Mouse (Mus musculus): ENCODE measurements around the gene Rab37. TPM values are rescaled to one million over a fixed set of nuclear protein-coding genes. Genes with fewer than 3 reads are reported as not detected.

Gene Rab37
- total RNA-seq, 1 experiment from 2014 or later: 9.7 TPM

DNA sequence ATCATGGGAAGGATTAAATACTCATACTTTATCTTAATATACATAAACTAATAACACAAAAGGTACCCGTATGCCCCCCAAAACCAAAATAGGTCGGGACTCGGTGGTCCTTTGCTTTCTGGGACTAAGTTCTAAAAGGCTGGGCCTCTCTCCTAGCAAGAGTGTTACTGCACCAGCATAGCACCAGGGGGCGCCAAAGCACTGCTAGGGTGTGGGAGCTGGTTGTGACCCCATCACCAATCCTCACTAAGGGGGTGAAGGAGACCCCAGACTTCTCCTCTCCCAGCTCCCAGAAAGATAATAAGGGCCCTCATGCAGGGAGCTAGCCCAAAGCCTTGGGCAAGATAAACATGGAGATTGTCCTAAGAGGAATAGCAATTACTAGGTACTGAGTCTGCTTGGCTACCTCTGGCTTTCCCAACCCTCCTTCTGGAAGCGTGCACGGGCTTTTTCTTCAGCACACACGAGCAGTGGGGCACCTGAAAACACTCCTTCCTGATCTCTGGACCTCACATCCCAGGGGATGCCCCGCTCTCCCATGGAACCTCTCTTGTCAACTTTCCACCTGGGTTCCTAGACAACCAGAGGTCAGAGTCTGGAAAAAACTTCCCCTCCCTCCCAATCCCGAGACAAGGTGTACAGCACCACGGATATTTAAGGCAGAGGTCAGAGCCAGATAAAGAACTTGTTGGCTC lies 69.8 kb downstream of the Rab37 start:
- peak; percentile 19; the same call in 1 of the 2 replicates for ATAC-seq (ENCODE audit: extremely low read depth, insufficient number of reproducible peaks, low FRiP score, poor library complexity, severe bottlenecking)

DNA sequence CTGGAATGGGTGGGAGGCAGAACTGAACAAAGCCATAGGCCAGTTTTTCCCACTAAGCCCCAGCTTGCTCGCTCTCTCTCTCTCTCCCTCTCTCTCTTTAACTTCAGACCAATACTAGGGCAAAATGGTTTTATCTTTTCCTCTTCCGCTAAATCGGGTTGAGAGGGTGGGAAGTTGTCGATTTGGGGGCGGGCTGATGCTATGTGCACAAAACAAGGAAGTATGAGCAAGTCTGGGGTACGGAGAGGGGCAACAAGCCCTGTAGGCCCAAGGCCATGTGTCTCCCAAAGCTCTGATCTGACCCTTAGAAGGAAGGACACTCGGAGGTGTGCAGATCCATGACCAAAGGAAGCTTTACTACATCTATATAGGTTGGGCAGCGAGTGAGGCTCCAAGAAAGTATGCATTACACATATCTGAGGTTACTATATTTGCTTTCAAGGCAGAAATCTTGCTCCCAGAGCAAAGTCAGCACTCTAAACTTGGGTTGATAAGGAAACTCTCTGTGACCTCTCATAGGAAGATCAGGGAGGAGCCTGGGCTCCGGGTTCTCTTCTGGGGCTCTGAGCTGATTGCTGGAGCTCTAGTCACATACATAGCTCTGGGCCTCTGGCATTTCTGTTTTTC lies 70.5 kb downstream of the Rab37 start:
- ATAC-seq (ENCODE audit: extremely low read depth, insufficient number of reproducible peaks, low FRiP score, poor library complexity, severe bottlenecking): no peak

DNA sequence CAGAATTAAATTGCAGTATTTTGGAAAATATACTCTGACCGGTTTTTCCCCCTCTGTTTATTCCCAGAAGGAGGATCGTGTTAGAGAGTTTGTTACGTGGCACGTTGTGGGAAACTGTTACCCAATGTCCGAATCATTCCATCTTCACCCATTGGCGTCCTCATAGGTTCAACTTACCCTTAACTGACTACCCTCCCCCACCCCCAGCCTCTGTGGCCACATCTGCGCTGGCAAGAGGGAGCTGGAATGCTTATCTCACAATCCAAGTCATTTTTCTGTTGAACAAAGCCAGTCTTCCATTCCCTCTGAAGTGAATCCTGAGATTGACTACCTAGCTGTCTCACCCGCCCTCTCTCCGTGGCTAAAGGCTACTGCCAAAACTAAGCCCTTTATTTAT lies 71.0 kb downstream of the Rab37 start:
- ATAC-seq (ENCODE audit: extremely low read depth, insufficient number of reproducible peaks, low FRiP score, poor library complexity, severe bottlenecking): no peak

DNA sequence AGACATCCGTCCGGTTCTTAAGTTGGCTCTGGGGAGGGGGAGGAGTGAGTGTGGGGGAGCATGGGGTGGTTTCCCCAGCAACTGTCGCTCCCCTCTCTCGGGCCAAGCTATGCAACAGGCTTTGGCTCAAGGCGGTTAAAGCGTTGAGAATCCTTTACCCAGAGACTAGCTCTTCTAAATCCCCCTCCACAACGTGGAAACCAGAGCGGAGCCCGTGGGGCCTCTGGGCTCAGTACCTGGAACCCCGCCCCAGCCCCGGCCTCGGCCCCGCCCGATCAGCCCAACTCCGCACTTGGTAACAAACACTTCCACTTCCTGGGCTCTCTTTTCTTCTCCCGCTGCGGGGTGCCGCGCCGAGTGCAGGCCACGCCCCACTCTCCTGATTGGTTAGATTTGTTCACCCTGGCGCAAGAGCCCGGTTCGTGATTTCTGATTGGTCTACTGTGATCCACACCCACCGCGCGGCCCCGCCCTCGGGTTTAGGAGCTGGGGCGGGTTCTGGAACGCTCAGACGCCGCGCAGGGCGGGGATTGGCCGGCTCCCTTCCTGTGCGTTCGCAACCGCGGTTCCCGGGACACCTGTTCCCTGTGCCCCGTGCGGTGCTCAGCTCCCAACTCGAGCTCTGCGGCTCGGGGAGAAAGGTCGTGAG lies 71.7 kb downstream of the Rab37 start, which contains the start of gene Slc9a3r1:
Slc9a3r1 (plus strand) TSS at position 510 of the 649 bp plus-strand sequence.
- ATAC-seq (ENCODE audit: extremely low read depth, insufficient number of reproducible peaks, low FRiP score, poor library complexity, severe bottlenecking): peak; percentile 89

DNA sequence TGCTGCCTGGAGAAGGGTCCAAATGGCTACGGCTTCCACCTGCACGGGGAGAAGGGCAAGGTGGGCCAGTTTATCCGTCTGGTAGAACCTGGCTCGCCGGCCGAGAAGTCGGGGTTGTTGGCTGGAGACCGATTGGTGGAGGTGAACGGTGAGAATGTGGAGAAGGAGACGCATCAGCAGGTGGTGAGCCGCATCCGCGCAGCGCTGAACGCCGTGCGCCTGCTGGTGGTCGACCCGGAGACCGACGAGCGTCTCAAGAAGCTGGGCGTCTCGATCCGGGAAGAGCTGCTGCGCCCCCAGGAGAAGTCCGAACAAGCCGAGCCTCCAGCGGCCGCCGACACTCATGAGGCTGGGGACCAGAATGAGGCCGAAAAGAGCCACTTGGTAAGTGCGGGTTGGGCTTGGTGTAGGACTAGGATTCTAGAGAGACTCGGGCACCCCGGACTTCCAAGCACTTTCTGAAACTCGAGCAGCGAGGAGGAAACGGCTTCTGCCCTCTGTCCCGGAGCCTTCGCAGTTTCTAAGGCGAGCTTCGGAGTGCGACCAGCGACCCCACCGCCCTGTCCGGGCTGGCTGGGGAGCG lies 72.4 kb downstream of the Rab37 start:
- no peak for ATAC-seq (ENCODE audit: extremely low read depth, insufficient number of reproducible peaks, low FRiP score, poor library complexity, severe bottlenecking)

DNA sequence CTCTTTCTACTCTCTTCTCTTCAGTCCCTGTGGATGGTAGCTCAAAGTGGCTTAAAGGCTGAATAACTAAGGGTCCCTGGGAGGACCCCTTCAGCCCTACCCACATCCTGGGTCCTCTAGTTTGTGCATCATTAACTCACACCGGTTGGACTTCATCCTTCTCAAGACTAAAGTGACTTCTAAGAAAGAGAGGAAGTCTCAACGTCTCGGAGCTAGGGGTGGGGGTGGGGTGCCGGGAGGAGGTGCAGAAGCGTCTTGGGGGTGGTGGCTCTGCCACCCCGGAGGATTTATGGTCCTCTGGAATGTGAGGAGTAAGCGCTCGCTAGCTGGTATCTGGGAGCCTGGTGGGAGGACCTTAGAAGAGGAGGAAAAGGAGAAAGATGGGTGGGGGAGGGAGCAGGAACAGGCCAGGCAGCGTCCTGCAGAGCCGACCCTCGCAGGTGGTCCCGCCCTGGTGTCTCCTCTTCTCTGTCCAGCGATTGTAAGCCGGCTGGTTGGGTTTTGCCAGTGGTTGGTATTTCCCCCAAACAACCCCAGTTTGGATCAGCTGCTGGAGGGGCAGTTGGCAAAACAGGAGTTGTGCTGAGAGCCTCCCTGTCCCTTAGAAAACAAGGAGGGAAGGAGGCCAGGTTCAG lies 73.2 kb downstream of the Rab37 start:
- no peak for ATAC-seq (ENCODE audit: extremely low read depth, insufficient number of reproducible peaks, low FRiP score, poor library complexity, severe bottlenecking)

DNA sequence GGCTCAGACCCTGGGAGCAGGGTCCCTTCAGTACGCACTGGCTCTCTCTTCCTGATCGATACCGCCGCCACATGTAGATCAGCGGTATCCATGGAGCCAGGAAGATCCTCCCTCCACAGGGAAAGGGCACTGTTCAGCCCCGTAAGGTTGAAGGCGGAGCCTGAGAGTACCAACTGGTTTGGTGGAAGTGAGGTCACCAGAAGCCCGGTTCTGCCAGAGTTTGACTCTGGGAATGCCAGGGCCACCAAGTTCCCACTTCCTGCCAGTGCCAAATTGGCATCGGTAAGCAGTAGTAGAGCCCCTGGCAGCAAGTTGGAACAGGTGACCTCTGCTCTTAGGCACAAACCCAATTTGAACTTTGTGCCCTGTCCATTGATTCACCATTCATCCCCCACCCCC lies 73.7 kb downstream of the Rab37 start:
- ATAC-seq (ENCODE audit: extremely low read depth, insufficient number of reproducible peaks, low FRiP score, poor library complexity, severe bottlenecking): no peak

DNA sequence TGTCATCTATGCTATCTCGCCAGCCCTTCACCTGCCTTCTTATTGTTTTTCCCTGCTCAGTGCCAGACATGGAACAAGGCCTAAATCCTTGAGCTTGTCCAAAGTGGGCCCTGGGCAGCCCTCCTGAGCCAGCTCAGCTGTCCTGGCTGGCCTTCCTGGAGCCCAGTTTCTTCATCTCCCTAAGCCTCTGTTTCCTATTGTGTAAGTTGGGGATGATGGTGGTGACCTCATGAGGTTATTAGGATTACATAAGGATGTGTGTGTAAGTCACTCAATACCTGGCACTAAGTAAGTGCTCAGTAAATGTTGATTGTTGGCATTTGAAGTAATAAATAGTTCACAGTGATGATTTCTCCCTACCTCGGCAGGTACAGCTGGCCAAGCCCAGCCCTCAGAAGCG lies 75.5 kb downstream of the Rab37 start:
- no peak for ATAC-seq (ENCODE audit: extremely low read depth, insufficient number of reproducible peaks, low FRiP score, poor library complexity, severe bottlenecking)

DNA sequence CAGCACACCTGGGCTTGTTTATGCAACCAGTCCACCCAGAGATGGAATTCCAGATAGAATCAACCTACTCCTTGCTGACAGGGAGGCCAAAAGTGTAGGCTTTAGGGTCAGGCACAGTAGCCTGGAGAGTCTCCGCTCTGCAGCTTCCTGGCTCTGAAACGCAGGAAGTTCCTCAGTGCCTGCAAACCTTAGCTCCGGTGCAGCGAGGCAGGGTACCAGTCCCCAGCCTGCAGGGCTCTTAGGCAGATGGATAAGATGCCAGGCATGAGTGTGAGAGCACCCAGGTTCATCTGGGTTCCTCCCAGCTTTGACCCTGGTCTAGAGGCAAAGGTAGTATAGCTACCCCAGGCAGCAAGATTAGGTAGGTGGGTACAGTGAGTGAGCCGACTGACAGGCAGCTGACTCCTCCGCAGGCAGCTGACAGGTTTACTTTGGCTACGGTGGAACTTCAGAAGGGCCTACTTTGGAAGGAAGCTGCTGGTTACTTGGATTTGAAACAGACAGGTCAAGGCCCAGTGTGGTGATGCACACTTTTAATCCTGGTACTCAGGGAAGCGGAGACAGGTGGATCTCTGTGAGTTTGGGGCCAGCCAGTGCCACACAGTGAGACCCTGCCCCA lies 76.5 kb downstream of the Rab37 start:
- no peak for ATAC-seq (ENCODE audit: extremely low read depth, insufficient number of reproducible peaks, low FRiP score, poor library complexity, severe bottlenecking)

DNA sequence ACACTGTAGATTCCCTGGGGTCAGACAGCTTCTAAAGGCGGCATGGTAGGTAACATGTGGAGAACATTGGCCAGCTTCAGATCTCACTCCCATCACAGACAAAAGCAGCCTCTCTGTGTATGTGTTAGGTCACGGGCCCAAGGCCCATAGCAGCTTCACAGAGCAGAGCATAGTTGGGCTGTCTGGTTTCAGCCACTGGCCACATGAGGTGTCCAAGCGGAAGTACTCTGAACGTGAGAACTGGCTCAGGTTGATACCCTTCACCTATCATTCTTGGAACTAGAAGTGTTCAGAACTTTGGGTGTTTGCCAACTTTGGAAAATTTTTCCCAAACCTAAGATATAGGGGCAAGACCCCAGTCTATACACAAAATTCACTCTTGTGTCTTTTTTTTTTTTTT lies 78.2 kb downstream of the Rab37 start:
- ATAC-seq (ENCODE audit: extremely low read depth, insufficient number of reproducible peaks, low FRiP score, poor library complexity, severe bottlenecking): no peak

DNA sequence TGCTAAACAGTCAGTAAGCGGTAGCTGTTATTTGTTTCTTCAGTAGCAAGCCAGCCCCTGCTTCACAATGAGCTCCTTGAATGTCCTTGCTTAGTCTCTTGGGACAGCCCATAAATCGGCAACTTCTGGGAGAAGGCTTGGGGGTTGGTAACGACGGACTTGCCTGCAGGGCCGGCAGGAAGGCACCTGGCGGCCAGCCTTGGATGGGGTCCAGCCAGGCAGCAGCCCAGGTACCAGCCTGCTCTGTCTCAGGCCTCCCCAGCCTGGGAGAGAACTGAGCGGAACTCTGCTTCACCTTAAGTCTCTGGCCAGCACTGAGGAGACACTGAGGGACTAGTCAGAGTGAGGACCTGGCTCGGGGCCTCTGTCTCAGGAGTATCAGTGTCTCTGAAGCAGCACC lies 79.9 kb downstream of the Rab37 start:
- no peak for ATAC-seq (ENCODE audit: extremely low read depth, insufficient number of reproducible peaks, low FRiP score, poor library complexity, severe bottlenecking)

DNA sequence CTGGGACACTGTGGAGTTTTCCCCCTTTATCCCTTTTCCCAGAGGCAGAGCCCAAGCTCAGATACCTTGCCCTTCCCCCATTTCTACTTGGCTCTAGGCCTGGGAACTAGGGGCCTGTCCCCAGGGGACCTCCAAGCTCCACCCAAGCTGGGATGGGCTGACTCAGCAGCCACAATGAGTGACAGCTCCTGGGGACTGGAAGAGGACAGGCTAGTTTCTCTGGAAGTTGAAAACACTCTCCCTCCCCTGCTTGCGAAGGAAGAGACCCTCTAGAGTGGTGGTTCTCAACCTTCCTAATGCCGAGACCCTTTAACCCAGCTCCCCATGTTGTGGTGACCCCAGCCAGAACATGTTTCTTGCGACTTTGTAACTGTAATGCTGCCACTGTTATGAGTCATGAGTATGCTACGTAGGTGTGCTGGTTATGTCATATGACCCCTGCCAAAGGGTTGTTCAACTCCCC lies 81.6 kb downstream of the Rab37 start:
- no peak; the same call in 1 of the 2 replicates for ATAC-seq (ENCODE audit: extremely low read depth, insufficient number of reproducible peaks, low FRiP score, poor library complexity, severe bottlenecking)

DNA sequence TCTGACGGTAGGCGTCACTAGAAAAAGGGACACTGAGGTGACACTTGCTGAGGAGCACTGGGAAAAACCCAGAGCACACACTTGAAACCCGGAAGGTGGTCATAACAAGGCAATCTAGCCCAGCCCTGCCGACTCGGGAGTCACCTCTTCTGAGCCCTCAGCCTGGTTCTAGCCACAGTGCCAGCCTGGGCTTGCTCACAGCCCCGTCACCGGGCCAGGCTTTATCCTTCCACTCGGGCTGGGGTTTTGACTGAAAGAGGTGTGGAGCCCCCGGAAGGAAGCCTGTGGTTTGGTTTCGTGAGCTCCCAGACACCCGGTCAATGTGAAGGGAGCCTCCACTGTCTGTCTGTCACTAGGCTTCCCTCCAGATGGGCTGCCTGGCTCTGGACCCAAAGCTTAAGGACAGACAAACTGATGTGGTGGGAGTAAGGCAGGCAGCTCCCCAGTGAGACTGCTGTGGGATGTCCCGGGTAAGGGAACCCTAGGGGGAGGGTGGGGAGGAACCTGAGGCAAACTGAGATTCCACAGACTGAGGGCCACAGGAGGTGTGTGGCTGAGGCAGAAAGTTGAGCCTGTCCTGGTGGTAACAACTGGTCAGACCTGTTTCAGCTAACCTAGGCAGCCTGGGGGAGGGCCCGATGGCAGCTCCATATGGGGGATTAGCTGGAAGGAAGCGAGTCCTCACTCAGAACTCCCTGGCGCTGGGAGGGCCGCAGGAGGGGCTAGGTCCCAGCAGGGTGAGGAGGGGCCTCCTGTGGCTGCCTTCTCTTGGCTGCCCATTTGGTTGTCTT lies 82.5 kb downstream of the Rab37 start:
- peak; percentile 24; the same call in 1 of the 2 replicates for ATAC-seq (ENCODE audit: extremely low read depth, insufficient number of reproducible peaks, low FRiP score, poor library complexity, severe bottlenecking)

DNA sequence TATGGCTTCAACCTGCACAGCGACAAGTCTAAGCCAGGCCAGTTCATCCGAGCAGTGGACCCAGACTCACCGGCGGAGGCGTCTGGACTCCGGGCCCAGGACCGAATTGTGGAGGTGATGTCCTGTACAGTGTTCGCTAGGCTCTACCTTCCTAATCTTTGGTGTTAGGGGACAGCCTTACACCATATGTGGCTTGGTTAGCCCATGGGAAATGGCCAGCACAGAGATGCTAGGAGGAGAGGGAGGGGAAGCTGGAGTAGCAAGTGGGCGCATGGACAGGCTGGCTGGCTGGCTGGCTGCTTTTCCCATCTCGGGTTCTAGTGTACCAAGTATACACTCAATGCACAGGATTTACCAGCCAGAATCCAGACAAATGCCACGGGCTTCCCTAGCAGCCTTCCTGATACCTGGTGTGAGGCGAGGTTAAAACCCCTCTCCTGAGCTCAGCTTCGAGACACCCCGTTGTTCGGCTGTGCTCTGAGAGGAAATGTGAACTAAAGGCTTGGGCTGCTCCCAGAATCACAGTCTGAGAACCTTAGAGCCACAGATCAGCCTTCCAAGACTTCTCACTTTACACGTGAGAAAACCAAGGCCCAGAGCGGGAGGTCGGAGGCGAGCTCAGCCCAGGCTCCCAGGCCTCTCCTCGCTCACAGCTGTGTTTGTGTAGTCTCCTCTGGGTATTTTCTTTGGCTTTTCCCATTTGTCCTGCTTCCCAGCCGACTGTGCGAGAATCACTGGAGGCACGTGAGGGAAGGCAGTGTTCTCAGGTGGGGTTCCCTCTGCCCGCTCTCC lies 85.4 kb downstream of the Rab37 start:
- no peak for ATAC-seq (ENCODE audit: extremely low read depth, insufficient number of reproducible peaks, low FRiP score, poor library complexity, severe bottlenecking)

DNA sequence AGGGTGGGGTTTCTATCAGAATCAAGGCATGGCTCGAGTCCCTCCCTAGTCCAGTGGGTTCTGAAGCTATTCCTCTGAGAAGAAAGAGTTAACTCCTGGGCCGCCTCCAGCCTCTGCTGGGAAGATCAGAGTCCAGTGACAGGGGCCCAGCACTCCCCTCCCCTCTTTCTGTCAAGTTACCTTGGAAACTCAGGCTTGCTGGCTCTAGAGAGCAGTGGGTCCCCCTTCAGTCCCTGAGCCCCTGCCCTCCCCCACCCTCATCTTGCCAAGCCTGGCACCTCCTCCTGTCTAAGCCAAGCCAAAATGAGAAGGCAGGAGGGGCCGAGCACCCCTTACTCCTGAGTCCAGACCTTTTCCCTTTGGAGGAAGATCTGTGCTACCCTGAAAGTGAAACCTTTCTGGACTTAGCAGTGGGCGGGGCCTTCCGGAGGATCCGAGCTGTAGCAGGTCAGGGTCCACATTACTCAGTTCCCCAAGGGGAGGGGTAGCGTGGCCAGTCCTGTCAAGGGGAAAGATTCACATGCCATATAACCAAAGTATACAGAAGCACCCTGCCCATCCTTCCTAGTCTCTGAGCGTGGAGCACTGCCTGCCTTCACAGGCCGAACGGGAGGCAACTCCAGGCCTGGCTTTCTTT lies 86.4 kb downstream of the Rab37 start:
- ATAC-seq (ENCODE audit: extremely low read depth, insufficient number of reproducible peaks, low FRiP score, poor library complexity, severe bottlenecking): no peak

DNA sequence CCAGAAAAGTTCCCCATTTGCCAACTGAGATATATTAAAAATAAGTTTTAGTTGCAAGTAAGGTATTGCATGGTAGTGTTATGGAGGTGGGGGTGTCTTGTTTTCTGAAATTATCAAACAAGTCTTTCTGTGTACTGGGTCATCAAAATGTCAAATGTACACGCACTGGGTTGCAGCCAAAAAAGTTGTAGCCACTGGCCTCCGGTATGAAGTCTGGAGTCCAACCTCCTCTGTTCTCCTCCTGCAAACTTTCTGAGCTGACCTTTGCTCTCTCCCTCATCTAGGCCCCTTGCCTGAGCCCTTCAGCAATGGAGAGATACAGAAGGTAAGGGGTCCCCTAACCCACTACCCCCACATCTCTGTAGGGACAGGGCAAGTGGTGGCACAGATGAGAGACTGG lies 87.5 kb downstream of the Rab37 start:
- ATAC-seq (ENCODE audit: extremely low read depth, insufficient number of reproducible peaks, low FRiP score, poor library complexity, severe bottlenecking): no peak

DNA sequence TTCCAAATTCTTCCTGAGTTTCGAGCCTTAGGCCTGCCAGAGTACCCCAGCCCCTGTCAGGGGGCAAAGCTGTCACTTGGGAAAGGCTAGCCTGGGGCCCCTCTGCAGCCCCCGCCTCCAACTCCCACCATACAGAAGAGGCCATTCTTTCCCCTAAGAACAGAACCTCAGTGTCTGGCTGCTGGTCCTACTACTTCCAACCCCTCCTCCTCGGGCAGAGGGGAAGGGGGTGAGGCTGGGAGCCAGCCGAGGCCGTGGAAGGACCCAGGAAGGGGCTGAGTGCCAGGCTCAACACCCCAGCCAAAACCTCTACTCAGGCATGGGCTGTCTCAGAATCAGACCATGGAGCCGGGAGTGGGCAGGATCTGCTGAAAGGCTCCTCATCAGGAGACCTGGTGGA lies 88.0 kb downstream of the Rab37 start:
- no peak for ATAC-seq (ENCODE audit: extremely low read depth, insufficient number of reproducible peaks, low FRiP score, poor library complexity, severe bottlenecking)
